Mouse (Mus musculus): ENCODE results near the gene Ccdc14. TPM values are rescaled to one million over a fixed set of nuclear protein-coding genes. Genes with fewer than 3 reads are reported as not detected.
A peak's percentile ranks its signal among the peaks of the same experiment; 100 is the strongest.
"Not testable (repeated sequence)": the region's sequence is repeated elsewhere in the genome, so short reads cannot be mapped to it uniquely, and the experiment has no call there.

Gene Ccdc14
- total RNA-seq (2015) = 4.8 and 5.1 TPM in 2 replicates
- 6.5 and 7.7 TPM in 2 replicates for total RNA-seq (2017)

DNA sequence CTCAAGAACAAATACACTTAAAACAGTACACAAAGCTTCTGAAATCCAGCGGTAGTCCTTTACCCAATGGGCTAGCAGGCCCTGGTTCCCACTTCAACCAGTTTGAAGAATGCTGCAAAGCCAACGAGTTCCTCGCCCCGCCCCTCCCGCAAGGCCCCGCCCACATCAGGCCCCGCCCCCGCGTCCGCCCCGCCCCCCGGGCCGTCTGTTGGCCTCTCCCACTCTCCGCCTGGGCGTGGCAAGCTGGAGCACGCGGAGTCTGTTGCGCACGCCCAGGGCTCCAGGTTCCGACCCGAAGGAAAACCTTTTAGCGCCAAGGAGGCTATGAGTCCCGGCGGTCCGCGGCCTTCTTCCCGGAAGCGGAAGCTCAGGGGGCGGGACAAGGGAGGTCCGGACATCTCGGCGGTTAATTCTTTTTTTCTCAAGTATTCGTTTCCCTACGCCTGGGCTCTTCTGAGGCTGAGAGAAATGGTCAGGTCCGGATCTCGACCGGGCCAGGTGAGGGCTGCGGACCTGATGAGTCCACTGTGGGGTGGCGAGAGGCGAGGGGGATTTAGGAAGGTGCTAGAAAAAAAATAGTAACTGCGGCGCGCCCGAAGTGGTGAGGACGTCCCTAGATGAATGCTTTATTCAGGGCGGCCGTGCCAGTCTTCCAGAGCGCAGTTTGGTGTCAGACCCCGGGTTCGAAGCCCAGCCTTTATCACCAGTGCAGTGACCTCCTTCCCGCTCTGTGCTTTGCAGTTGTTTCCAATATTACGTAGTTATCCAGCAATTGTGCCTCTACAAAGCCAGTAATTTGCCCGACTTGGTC is at the start of gene Ccdc14:
TSS of gene Ccdc14 (plus strand) at position 283 of the 811 bp plus-strand sequence.
- ATAC-seq (ENCODE audit: poor library complexity, severe bottlenecking) = peak; percentile 96

DNA sequence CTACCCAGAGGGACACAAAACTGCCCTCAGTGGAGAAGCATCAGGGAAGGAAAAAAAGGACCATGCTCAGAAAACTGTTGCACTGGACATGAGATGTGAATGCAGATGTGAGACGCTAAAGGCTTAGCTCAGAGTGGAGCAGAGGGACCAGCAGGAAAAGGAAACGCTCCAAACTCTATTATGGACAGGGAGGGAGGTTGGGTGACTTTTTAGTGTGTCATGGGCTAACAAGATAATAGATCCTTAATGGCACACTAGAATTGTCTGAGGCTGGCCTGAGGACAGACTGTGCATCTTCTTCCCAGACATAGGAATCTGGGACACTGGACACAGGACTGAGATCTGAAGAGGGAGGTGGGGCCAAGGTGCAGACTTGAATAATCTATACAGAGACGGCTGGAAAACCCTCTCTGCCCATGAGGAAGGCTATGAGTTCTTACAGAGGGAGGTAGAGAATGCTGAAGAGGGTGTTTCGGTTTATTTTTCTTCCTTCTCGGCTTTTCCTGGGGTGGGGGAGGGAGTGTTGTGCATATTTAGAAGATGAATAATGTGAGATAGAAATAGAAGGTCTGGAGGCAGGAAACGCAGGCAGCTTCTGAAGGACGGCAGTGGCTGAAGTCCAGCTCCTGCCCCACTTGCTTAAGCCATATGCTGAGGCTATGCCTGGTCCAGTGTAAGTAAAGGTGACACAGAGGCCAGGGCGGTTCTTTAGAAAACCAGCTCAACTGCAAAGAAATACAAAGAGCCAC is 46.7 kb upstream of the Ccdc14 start:
- ATAC-seq (ENCODE audit: poor library complexity, severe bottlenecking) = no peak

DNA sequence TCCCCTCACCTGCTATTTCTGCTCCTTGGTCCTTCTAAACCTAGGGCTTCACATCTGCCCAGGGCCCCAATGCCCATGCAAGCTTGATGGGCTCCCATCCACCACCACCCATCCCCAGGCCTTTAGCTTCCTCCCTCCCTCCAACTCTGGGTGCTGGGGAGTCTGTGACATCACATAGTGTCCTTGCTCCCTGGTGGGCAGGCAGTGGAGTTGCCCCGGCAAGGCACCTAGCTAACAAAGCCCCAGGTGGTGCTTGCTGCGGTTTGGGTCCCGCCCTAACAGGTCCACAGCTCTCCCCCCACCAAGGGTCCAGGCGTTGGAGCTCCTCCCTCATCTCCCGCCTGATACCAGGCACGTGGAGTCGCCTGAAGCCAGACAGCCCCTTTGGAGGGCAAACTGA is 40.8 kb upstream of the Ccdc14 start, which contains the start of gene Ropn1:
TSS of gene Ropn1 (plus strand) at position 301 of the 400 bp plus-strand sequence.
- ATAC-seq (ENCODE audit: poor library complexity, severe bottlenecking) = no peak

DNA sequence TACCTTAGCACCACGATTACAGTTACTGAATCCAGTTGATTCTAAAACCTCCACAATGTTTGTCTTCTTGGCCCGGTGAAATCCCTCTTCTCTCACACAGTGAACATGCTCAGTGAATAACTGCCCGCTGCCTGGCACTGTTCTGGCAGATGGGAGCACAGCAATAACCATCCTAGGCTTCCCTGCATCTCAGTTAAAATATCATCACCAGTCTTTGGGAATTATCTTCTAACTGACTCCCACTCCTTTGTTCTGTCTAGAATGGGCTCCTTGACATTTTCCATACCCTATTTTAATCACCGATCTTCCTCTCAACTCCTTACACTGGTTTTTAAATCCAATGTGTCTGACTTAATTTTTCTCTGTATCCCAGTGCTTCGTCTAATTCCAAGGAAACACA is 37.4 kb upstream of the Ccdc14 start:
- no peak for ATAC-seq (ENCODE audit: poor library complexity, severe bottlenecking)

DNA sequence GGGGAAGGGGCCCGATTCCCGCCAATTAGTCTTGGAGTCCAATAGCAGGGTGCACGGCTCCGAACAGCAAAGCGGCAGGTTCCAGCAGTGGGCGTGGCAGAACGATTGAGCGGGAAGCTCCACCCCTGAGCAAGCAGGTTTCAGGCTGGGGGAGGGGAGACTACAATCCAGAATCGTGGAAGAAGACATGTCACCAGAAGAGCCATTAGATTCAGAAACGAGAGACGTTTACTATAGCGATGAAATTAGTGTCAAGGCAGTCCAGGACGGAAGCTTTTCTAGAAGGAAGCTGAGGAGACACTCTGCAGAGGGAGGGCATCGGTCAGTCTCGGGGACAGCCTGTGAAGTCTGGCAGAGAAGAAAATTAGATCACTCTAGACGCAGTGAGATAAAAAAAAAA is 32.9 kb upstream of the Ccdc14 start:
- not testable (repeated sequence) for ATAC-seq (ENCODE audit: poor library complexity, severe bottlenecking)

DNA sequence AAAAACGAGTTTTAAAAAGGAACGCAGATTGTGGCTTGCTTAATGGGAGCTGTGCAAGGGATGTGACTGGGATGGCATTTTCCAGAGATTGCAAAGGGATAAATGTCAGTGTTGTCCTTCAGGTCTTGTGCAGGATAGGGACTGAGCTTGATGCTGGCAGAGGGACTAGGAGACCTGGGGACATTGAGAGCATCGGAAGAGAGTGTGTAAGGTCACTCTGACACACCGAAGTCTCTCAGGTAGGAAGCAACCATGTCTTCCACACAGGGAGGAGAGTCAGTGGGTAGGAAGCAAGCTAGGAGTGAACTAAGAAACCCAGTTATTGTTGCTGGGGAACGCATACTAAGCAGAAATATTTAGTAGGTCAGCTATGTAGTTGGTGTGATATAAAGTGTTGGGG is 32.4 kb upstream of the Ccdc14 start:
- no peak for ATAC-seq (ENCODE audit: poor library complexity, severe bottlenecking)

DNA sequence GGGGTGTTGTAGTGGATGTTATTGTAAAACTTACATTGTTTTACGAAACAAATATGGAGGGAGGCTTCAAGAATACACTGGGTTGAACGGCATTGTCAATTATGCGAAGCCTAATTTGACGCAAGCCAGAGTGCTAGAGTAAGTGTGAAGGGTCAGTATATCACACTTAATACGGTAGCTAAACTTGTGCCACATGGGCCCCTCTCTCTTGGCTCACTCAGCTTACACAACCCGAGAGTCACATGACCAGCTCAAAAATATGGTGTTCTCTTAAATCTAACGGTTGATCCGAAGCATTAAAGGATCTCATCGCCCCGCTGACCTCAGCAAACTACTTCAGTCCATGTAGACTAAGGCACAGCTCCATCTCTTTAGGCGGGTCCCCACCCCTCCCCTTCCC is 32.0 kb upstream of the Ccdc14 start:
- no peak for ATAC-seq (ENCODE audit: poor library complexity, severe bottlenecking)

DNA sequence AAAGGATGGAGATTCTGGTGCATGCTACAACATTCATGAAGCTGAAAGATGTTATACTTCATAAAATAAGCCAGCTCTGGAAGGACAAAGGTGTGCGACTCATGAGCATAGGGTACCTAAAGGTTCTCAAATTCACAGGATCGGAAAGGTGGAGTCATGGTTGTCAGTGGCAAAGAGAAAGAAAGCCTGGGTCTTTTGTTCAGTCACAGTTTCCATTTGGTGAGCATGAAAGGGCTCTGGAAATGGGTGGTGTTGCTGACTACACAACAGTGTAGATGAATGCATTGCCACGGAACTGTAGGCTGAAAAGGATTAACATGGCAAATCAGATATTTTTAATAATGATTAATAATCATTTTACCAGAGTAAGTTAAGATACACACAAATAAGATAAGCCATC is 25.9 kb upstream of the Ccdc14 start:
- no peak for ATAC-seq (ENCODE audit: poor library complexity, severe bottlenecking)

DNA sequence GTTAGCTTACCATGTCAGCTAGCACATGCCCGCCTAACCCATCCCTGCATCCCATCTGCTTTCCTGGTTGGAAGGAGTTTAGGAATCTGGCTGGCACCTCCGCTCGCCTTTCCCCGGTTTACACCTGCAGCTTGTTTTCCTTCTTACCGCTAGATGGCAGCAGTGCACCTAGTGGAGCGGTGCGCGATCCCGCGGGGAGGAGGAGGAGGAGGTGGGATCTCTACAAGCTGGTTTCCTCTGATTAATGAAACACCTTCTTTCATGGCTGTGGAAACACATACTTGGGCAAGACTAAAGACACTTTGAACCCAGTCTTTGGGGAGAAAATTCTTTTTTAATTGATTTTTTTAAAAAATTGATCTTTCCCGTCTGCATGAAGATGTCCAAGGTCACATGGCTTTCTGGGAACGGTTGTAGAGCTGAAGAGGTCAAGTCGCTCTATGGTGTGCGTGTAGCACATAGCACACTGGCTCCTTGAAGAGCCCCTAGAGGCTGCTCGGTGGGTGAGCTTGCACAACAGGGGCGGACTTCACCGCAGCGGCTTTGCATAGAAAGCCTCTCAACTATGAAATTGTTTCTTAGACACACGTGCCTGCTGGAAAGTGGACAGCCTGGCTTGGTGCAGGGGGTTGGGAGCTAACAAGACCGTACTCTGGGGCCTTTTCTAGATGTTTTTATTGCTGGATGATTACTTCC is 23.2 kb upstream of the Ccdc14 start:
- peak; percentile 98 for ATAC-seq (ENCODE audit: poor library complexity, severe bottlenecking)

DNA sequence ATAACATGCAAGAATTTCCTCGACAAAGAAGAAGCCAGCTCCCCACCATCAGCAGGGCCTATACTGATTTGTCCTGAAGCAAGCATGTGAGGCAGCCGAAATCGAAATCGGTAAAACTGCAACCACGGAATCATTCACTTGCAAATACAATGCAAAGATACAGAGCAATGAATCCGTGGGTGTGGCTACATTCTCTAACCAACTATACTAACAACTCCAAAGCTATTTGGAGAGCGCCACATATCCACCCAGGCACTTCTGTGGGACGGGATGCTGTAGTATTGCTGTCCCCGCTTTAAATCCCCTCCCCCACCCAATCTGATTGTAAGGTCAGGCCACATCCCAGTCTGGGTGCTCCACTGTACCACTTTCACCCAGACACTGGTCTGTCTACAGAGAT is 22.1 kb upstream of the Ccdc14 start:
- ATAC-seq (ENCODE audit: poor library complexity, severe bottlenecking) = no peak

DNA sequence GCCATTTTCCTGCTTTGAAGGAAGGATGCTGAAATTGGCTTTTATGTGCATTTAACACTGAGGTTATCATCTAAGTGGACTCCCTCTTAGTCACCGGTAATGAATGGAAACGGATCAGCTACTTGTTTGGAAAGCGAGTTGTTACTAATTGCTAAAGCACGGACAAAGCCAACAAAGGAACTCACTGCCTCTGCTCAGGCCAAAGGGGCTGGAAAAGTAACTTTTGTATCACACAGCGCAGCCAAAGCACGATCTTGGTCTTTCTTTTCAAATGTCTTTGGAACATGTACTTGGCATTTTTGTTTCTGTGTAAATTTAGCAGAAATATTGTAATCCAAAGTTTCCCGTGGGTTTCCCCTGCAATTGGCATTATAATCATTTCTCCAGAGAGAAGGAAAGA is 18.4 kb upstream of the Ccdc14 start:
- no peak for ATAC-seq (ENCODE audit: poor library complexity, severe bottlenecking)

DNA sequence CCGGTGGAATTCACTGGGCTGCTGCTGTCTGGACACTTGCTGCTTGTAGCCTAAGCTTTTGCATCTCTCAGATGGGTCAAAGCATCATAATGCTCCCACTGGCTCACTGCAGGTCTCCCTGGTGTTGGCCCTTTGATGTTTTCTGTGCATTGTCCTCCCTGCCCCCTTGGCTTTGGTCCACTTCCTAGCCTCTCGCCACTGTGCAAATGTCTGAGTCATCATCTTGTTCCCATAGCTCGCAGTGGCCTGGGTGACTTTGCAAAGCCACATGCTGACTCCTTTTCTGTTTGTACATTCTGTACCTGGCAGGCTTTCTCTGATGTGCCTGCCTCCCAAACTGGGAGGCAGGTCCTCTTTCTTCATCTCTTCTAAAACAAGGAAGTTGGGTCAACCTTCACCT is 17.6 kb upstream of the Ccdc14 start:
- ATAC-seq (ENCODE audit: poor library complexity, severe bottlenecking) = 0 out of 2 replicates have a peak, but pooled peaks have one; percentile 3

DNA sequence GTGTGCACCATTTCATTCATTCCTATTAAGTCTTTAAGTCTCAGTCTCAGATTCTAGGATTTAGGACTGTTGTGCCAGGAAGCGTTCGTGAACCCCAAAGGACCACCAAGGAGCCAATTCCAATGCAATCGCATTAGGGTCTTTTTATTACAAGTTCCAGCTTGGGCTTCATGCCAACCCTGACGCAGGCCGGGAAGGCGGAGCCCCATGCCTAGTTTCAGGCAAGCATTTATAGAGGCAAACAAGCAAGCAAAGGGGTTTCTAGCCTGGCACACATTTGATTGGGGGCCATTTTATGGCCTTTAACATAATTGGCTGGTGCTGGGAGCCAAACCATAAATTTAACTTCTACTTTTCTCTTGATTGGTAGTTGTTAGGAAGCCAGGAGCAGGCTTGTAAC is 16.1 kb upstream of the Ccdc14 start:
- no peak for ATAC-seq (ENCODE audit: poor library complexity, severe bottlenecking)

DNA sequence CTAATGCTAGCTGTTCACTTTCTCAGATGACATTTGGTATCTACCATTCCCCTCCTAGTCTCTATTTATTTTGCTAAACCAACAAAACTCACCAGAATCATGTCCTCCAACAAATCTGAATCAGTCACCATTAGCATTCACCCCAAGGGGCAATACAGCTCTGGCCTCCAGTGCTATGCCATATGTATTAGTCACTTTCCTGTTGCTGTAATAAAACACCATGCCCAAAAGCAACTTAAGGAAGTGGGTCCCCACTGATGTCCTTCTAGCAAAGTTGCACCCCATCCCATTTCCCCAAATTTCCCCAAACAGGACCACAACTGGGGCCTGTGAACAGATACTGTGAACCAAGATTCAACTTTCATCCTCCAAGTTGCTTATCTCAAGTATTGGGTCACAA is 8.6 kb upstream of the Ccdc14 start:
- ATAC-seq (ENCODE audit: poor library complexity, severe bottlenecking) = peak; percentile 52; the same call in 1 of the 2 replicates

DNA sequence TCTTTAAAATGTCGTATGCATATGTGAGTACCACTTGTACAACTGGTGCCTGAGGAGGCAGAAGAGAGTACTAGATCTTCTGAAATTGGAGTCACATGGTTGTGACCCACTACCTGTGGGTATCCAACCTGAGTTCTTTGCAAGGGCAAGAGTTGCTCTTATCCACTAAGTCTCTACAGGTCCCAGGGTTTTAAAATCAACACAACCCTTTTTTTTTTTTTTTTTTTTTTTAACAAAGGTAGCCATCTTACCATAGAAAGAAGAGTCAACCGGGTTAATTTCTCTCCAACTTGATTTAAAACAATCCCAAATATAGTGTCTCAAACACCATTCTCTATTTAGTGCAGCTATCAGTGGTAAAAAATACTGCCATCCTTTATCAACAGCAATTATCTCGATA is 537 bp upstream of the Ccdc14 start:
- ATAC-seq (ENCODE audit: poor library complexity, severe bottlenecking) = no peak

DNA sequence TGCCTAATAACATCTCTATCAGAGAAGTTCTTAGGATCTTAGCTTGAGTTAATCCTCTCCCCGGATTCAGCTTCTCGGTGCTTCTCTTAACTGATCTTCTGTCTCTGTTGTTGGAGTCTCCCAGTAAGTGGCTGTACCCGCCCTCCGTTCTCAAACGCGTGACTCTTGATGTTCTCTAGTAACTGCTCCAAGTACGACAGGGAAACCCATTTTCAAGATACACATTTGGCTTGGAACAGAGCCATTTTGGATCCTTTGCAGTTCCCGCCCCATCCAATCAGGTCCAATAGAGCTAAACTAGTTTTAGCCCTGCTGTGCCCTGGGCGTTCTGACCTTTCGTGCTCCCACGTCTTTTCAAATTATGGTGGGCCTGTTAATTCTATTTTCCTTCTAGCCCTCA is 740 bp downstream of the Ccdc14 start:
- ATAC-seq (ENCODE audit: poor library complexity, severe bottlenecking) = no peak

DNA sequence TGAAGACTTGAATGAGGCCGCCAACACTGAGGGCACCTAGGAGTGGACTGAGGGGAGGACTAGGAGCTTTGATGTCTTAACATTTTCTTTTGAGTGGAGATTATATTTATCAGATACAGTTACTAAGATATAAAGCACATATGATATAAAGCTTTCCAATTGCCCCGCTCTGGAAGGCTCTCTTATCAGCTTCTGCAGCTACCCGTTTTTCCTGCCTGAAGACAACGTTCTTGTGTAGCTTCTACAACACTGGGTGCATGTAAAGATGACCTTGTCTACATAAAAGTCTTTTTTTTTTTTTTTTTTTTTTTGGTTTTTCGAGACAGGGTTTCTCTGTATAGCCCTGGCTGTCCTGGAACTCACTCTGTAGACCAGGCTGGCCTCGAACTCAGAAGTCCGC is 4.1 kb downstream of the Ccdc14 start:
- no peak for ATAC-seq (ENCODE audit: poor library complexity, severe bottlenecking)

DNA sequence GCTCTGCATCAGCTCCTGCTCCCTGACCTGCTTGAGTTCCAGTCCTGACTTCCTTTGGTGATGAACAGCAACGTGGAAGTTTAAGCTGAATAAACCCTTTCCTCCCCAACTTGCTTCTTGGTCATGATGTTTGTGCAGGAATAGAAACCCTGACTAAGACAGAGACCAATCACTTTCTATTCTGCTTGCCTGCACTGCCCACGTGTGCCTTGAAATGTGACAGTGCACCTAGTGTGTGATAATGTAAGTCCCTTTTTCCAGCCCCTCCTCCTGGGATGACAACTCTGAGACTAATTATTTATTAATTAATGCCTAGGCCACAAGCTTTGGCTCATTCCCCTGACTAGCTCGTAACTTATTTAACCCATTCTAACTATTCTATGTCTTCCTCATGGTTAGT is 8.3 kb downstream of the Ccdc14 start:
- not testable (repeated sequence) for ATAC-seq (ENCODE audit: poor library complexity, severe bottlenecking)

DNA sequence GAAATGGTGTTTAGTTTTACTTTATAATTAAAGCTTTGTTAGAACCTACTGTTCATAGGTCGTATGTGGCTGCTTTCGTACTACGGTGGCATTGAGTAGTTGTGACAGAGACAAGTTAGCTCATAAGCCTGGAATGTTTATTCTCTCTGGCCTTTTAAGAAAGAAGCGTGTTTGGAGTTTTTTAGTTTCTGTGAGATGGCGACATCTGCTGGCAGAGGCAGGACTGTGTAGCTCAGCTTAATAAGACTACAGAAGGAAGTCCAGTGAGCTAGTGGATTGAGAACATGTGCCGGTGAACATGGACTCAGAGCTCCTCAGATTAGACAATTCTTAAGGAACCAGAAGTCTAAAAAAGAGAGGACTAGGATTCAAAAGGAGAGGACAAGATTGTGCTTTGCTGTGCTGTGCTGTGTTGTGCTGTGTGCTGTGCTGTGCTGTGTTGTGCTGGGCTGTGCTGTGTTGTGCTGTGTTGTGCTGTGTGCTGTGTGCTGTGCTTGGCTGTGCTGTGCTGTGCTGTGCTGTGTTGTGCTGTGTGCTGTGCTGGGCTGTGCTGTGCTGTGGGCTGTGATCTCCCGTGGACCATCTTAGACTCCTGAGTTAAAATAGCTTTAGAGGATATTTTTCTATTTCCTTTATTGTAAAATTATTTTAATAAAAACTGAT is 9.9 kb downstream of the Ccdc14 start:
- peak; percentile 91 for ATAC-seq (ENCODE audit: poor library complexity, severe bottlenecking)

DNA sequence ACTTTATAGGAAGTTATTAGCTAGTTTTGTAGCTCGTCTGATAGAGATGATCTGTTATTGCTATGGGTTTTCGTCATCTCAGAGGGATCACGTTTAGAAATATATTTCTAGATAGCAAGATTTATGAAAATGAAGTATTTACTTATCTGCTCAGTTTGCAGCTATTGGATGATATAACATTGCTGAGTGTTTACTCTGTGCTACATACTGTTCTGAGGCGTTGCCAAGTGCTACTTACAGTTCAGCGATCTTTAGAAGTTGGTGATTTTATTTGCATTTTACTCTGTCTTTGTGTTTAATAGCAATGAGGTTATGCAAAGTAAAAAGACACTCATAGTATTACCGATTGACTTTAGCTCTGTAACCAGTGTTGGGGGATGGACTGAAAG is 10.4 kb downstream of the Ccdc14 start:
- no peak for ATAC-seq (ENCODE audit: poor library complexity, severe bottlenecking)

DNA sequence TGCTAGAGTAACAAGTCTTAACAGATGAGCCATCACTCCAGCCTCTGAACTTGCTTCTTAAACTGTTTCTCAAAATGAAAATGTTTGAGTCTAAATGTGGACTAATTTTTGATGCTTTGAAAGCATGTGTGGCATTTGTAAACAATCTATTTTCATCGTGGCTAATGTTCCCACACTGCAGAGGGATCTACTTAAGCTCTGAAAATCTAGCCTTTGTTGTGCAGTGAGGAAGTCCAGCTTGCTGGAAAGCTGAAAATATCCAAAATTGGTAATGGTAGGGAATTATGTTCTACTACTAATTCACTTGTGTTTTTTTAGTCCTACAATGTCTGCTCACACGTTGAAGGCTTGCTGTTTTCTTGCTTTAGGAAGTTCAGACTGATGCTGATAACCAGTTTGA is 15.6 kb downstream of the Ccdc14 start:
- ATAC-seq (ENCODE audit: poor library complexity, severe bottlenecking) = no peak

All from megakaryocyte, adult 5-6 weeks (primary cell).